Mouse (Mus musculus) liver, embryonic 14.5 days (tissue): Measurements from ENCODE around the gene Wdr5b.
"Not testable (repeated sequence)": the region's sequence is repeated elsewhere in the genome, so short reads cannot be mapped to it uniquely, and the experiment has no call there.

Experiments used
- CTCF ChIP-seq: IDR thresholded peaks from 2 replicates; pipeline ENCODE4 v1.5.1; 2016; ENCODE audit warnings: antibody characterized with exemption, low read depth, control low read depth
- EP300 ChIP-seq: IDR thresholded peaks from 2 replicates; pipeline ENCODE4 v1.6.1; 2016; ENCODE audit warnings: antibody characterized with exemption, low read depth

GRCm38 (mm10) chr16:35998852-35999251 is 42.1 kb upstream of the Wdr5b start:
- not testable (repeated sequence) for TF ChIP-seq CTCF, EP300
